Mouse (Mus musculus) embryonic facial prominence, embryonic 15.5 days (tissue): Measurements from ENCODE around the gene Fam84b. TPM values are rescaled to one million over a fixed set of nuclear protein-coding genes. Genes with fewer than 3 reads are reported as not detected.

Experiments used
- ATAC-seq: fragments of 200-750 bp; cut with Nextera tagmentation; 2 replicates; pipeline ENCODE4 v1.8.0; 2017; ENCODE audit warnings: low read depth, moderate TSS enrichment; ENCODE audit not compliant: insufficient number of reproducible peaks, low FRiP score, low TSS enrichment
- H3K27ac ChIP-seq: fragments of 300-500 bp; sonication (generic); replicated peaks from 2 replicates; pipeline ENCODE4 v1.5.1; 2015; ENCODE audit warnings: mild to moderate bottlenecking, inconsistent platforms
- H3K27me3 ChIP-seq: fragments of 300-500 bp; sonication (generic); 2 replicates; pipeline ENCODE4 v1.6.1; 2015; ENCODE audit warnings: inconsistent platforms
- H3K36me3 ChIP-seq: fragments of 300-500 bp; sonication (generic); 2 replicates; pipeline ENCODE4 v1.6.1; 2015; ENCODE audit warnings: mild to moderate bottlenecking, inconsistent platforms
- H3K4me1 ChIP-seq: fragments of 300-500 bp; sonication (generic); 2 replicates; pipeline ENCODE4 v1.6.1; 2015; ENCODE audit warnings: inconsistent platforms
- H3K4me2 ChIP-seq: fragments of 300-500 bp; sonication (generic); replicated peaks from 2 replicates; pipeline ENCODE4 v1.6.1; 2015; ENCODE audit warnings: mild to moderate bottlenecking, inconsistent platforms
- H3K4me3 ChIP-seq: fragments of 300-500 bp; sonication (generic); replicated peaks from 2 replicates; pipeline ENCODE4 v1.5.1; 2015; ENCODE audit warnings: mild to moderate bottlenecking, inconsistent platforms
- H3K9ac ChIP-seq: fragments of 300-500 bp; sonication (generic); 2 replicates; pipeline ENCODE4 v1.6.1; 2015; ENCODE audit warnings: inconsistent platforms
- H3K9me3 ChIP-seq: fragments of 300-500 bp; sonication (generic); replicated peaks from 2 replicates; pipeline ENCODE4 v1.6.1; 2016; ENCODE audit warnings: inconsistent platforms
- WGBS: fragments of 180-500 bp; shearing (Covaris S2); methylation state at CpG from one replicate; pipeline ENCODE4 v1.1.7; 2015; 5-methylcytosine and 5-hydroxymethylcytosine counted together
- polyA plus RNA-seq: library from polyadenylated mRNA; unstranded; fragments of >200 nt; fragmentation: Nextera tagmentation; extraction: Ambion mirVana; gene quantifications from 2 replicates; pipeline ENCODE4 v1.2.1, GENCODE M21; 2015

Fam84b gene
- polyA plus RNA-seq, 1 experiment from 2014 or later = 10.1 TPM

GRCm38 (mm10) chr15:60832586-60832985 is 21.0 kb downstream of the Fam84b start:
- no peak overlapping the region for H3K4me2 ChIP-seq
- H3K9ac ChIP-seq = no peak overlapping the region
- no peak overlapping the region for H3K4me3 ChIP-seq
- no peak overlapping the region for H3K27ac ChIP-seq
- no peaks in the 10 kb centered on the region for H3K36me3 ChIP-seq
- ATAC-seq = no peak
- no peaks in the 10 kb centered on the region for H3K9me3 ChIP-seq
- no peaks in the 10 kb centered on the region for H3K4me1 ChIP-seq
- no peaks in the 10 kb centered on the region for H3K27me3 ChIP-seq

GRCm38 (mm10) chr15:60826226-60826625 is 27.4 kb downstream of the Fam84b start:
- no peak overlapping the region for H3K27ac ChIP-seq
- no peak overlapping the region for H3K9ac ChIP-seq
- no peak overlapping the region for H3K4me2 ChIP-seq
- 57% methylated on average over 1 of the region's 1 CpGs for WGBS
- no peak overlapping the region for H3K4me3 ChIP-seq
- 0 out of 2 replicates have a peak, but pooled peaks cover 7% of the 10 kb centered on the region for H3K4me1 ChIP-seq
- no peaks in the 10 kb centered on the region for H3K9me3 ChIP-seq
- ATAC-seq = no peak
- H3K36me3 ChIP-seq = no peaks in the 10 kb centered on the region
- no peaks in the 10 kb centered on the region for H3K27me3 ChIP-seq

- H3K27ac ChIP-seq = peak overlapping the region; percentile 95
- peak overlapping the region; percentile 75 for H3K4me3 ChIP-seq
- 0 out of 2 replicates have a peak, but pooled peaks cover 7% of the 10 kb centered on the region for H3K4me1 ChIP-seq
- no peaks in the 10 kb centered on the region for H3K36me3 ChIP-seq
- peak; percentile 91 for ATAC-seq
- WGBS = 0% methylated on average over 31 of the region's 32 CpGs
- H3K9ac ChIP-seq = peak overlapping the region; percentile 61
- H3K9me3 ChIP-seq = no peaks in the 10 kb centered on the region
- H3K27me3 ChIP-seq = no peaks in the 10 kb centered on the region
- peak overlapping the region; percentile 98 for H3K4me2 ChIP-seq
Measured at GRCm38 (mm10) chr15:60824751-60825227, 28.8 kb downstream of the Fam84b start.

- Histone ChIP-seq H3K4me2 (peak overlapping the region; percentile 98), H3K9me3 (no peaks in the 10 kb centered on the region), H3K9ac (peak overlapping the region; percentile 61), H3K4me1 (0 out of 2 replicates have a peak, but pooled peaks cover 7% of the 10 kb centered on the region), H3K4me3 (peak overlapping the region; percentile 75), H3K36me3 (no peaks in the 10 kb centered on the region), H3K27ac (peak overlapping the region; percentile 95), H3K27me3 (no peaks in the 10 kb centered on the region)
- ATAC-seq = peak; percentile 74
- WGBS = under 1% methylated on average over 45 of the region's 45 CpGs
Measured at GRCm38 (mm10) chr15:60823870-60824709, 29.5 kb downstream of the Fam84b start.

GRCm38 (mm10) chr15:60823620-60823869 is 30.0 kb downstream of the Fam84b start:
- Histone ChIP-seq H3K4me3 (peak overlapping the region; percentile 75), H3K4me2 (peak overlapping the region; percentile 98), H3K36me3 (no peaks in the 10 kb centered on the region), H3K9ac (peak overlapping the region; percentile 61), H3K9me3 (no peaks in the 10 kb centered on the region), H3K27ac (peak overlapping the region; percentile 95), H3K4me1 (0 out of 2 replicates have a peak, but pooled peaks cover 7% of the 10 kb centered on the region), H3K27me3 (no peaks in the 10 kb centered on the region)
- WGBS = under 1% methylated on average over 24 of the region's 24 CpGs
- ATAC-seq = no peak

- peak overlapping the region; percentile 98 for H3K4me2 ChIP-seq
- H3K9me3 ChIP-seq = no peaks in the 10 kb centered on the region
- no peaks in the 10 kb centered on the region for H3K27me3 ChIP-seq
- under 1% methylated on average over 68 of the region's 68 CpGs for WGBS
- 0 out of 2 replicates have a peak, but pooled peaks cover 7% of the 10 kb centered on the region for H3K4me1 ChIP-seq
- H3K9ac ChIP-seq = peak overlapping the region; percentile 61
- peak overlapping the region; percentile 95 for H3K27ac ChIP-seq
- ATAC-seq = peak; percentile 56
- H3K36me3 ChIP-seq = no peaks in the 10 kb centered on the region
- peak overlapping the region; percentile 75 for H3K4me3 ChIP-seq
Measured at GRCm38 (mm10) chr15:60822803-60823619, 30.6 kb downstream of the Fam84b start.

- Histone ChIP-seq H3K27me3 (no peaks in the 10 kb centered on the region), H3K36me3 (no peaks in the 10 kb centered on the region), H3K9ac (peak overlapping the region; percentile 61; the same call in 1 of the 2 replicates), H3K4me3 (peak overlapping the region; percentile 75), H3K4me2 (peak overlapping the region; percentile 98), H3K4me1 (0 out of 2 replicates have a peak, but pooled peaks cover 7% of the 10 kb centered on the region), H3K27ac (peak overlapping the region; percentile 95), H3K9me3 (no peaks in the 10 kb centered on the region)
- 6% methylated on average over 10 of the region's 10 CpGs for WGBS
- ATAC-seq = no peak
Measured at GRCm38 (mm10) chr15:60822101-60822802, 31.3 kb downstream of the Fam84b start.

- Histone ChIP-seq H3K36me3 (no peaks in the 10 kb centered on the region), H3K9me3 (no peaks in the 10 kb centered on the region), H3K4me2 (no peak overlapping the region), H3K4me3 (no peak overlapping the region), H3K27me3 (no peaks in the 10 kb centered on the region), H3K27ac (no peak overlapping the region), H3K4me1 (0 out of 2 replicates have a peak, but pooled peaks cover 3% of the 10 kb centered on the region), H3K9ac (no peak overlapping the region)
- WGBS = 87% methylated on average over 1 of the region's 1 CpGs
- no peak for ATAC-seq
Measured at GRCm38 (mm10) chr15:60818500-60818899, 35.1 kb downstream of the Fam84b start.

- no peaks in the 10 kb centered on the region for H3K9me3 ChIP-seq
- ATAC-seq = no peak
- H3K27ac ChIP-seq = no peak overlapping the region
- no peaks in the 10 kb centered on the region for H3K27me3 ChIP-seq
- H3K4me1 ChIP-seq = no peaks in the 10 kb centered on the region
- 48% methylated on average over 1 of the region's 1 CpGs for WGBS
- no peaks in the 10 kb centered on the region for H3K36me3 ChIP-seq
- no peak overlapping the region for H3K4me3 ChIP-seq
- H3K4me2 ChIP-seq = no peak overlapping the region
- H3K9ac ChIP-seq = no peak overlapping the region
Measured at GRCm38 (mm10) chr15:60816478-60816877, 37.1 kb downstream of the Fam84b start.

GRCm38 (mm10) chr15:60814542-60814941 is 39.0 kb downstream of the Fam84b start:
- Histone ChIP-seq H3K4me1 (no peaks in the 10 kb centered on the region), H3K36me3 (no peaks in the 10 kb centered on the region), H3K9ac (no peak overlapping the region), H3K4me2 (no peak overlapping the region), H3K4me3 (no peak overlapping the region), H3K27me3 (no peaks in the 10 kb centered on the region), H3K9me3 (no peaks in the 10 kb centered on the region), H3K27ac (no peak overlapping the region)
- ATAC-seq = no peak
- WGBS = 83% methylated on average over 3 of the region's 3 CpGs
